Mouse (Mus musculus): ENCODE measurements around the gene Shb. TPM values are rescaled to one million over a fixed set of nuclear protein-coding genes. Genes with fewer than 3 reads are reported as not detected.

Gene Shb
- polyA plus RNA-seq, 2 experiments = 5.0 to 8.8 TPM

DNA sequence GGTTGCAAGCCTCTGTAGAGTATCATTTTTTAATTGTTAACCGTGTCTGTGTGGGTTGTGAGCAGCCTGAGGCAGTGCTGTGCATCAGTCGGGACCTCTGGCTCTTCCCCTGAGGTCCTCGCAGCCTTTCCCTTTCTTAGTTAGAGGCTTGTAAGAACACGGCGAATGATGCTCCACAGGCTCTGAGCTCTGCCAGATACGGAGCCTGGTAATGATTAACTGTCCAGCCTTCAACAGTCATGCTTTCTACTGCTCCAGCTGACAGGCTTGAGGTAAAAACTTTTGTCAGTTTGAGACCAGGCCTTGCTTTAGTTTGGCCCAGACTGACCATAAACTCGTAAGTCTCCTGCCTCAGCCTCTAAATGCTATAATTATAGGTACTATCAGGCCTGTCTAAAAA lies 127.0 kb downstream of the Shb start:
- H3K36me3 ChIP-seq (replicated peaks; ENCODE audit: control insufficient read depth, insufficient read depth, low read depth) = peaks cover 48% of the 10 kb centered on the region
- ATAC-seq (ENCODE audit: insufficient read depth) (no peak), DNase-seq (ENCODE audit: low read depth in 3 of 3, low spot score in 3 of 3) (no peak)
- peak overlapping the region in 1 of 2 experiments; percentile 7; a peak in 3 of 4 replicates for H3K4me3 ChIP-seq (ENCODE audit: insufficient read depth in 1 of 2, low read depth in 2 of 2, low read length in 2 of 2)
- H3K9me3 ChIP-seq (ENCODE audit: control insufficient read depth, low read length) = no peaks in the 10 kb centered on the region
- H3K9ac ChIP-seq (replicated peaks) = peak overlapping the region; percentile 37; the same call in 1 of the 2 replicates
- no peak for TF ChIP-seq CTCF (IDR thresholded peaks at IDR 0.05; ENCODE audit: low read depth)
- no peak for TF ChIP-seq EP300 (IDR thresholded peaks at IDR 0.05; ENCODE audit: low read depth)
- no peaks in the 10 kb centered on the region; the same call in 1 of the 2 replicates for H3K27me3 ChIP-seq (ENCODE audit: control insufficient read depth, insufficient read depth, low read length)
- 77% methylated on average over 7 of the region's 7 CpGs for WGBS (ENCODE audit: insufficient replicate concordance)
- peak overlapping the region; percentile 98 for H3K4me2 ChIP-seq (ENCODE audit: low read depth)
- H3K4me1 ChIP-seq (replicated peaks; ENCODE audit: control insufficient read depth in 2 of 2, insufficient read depth in 2 of 2, low read length in 1 of 2) = peaks cover 33 to 48% of the 10 kb centered on the region in 2 experiments
- H3K27ac ChIP-seq = peak overlapping the region; percentile 60

DNA sequence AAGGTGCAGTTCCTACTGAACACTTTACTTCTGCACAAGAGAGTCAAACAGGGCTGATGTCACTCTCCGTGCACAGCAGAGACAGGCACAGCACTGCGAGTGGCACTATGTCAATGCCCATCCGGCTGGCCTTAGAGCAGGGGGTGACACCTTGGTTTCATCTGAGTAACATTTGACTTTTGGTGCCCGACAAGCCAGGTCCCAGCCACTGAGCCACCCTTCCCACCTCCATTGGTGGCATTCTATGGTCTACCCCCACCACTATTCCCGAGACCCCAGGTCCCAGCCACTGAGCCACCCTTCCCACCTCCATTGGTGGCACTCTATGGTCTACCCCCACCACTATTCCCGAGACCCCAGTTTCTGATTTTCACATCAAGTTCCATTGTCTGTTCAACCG lies 128.2 kb downstream of the Shb start:
- no peak for TF ChIP-seq CTCF (IDR thresholded peaks at IDR 0.05; ENCODE audit: low read depth)
- no peak for TF ChIP-seq EP300 (IDR thresholded peaks at IDR 0.05; ENCODE audit: low read depth)
- no peaks in the 10 kb centered on the region for H3K27me3 ChIP-seq (ENCODE audit: control insufficient read depth, insufficient read depth, low read length)
- H3K9me3 ChIP-seq (ENCODE audit: control insufficient read depth, low read length) = no peaks in the 10 kb centered on the region
- peaks cover 33 to 46% of the 10 kb centered on the region in 2 experiments for H3K4me1 ChIP-seq (replicated peaks; ENCODE audit: control insufficient read depth in 2 of 2, insufficient read depth in 2 of 2, low read length in 1 of 2)
- peak overlapping the region; percentile 5 to 46; a peak in 3 of 4 replicates for H3K4me3 ChIP-seq (ENCODE audit: insufficient read depth in 1 of 2, low read depth in 2 of 2, low read length in 2 of 2)
- H3K9ac ChIP-seq (replicated peaks) = 0 out of 2 replicates have a peak overlapping the region, but pooled peaks have one; percentile 7
- peak overlapping the region; percentile 94 for H3K27ac ChIP-seq
- peak overlapping the region; percentile 74 for H3K4me2 ChIP-seq (ENCODE audit: low read depth)
- WGBS (ENCODE audit: insufficient replicate concordance) = 88% methylated on average over 7 of the region's 7 CpGs
- H3K36me3 ChIP-seq (replicated peaks; ENCODE audit: control insufficient read depth, insufficient read depth, low read depth) = peaks cover 61% of the 10 kb centered on the region
- ATAC-seq (ENCODE audit: insufficient read depth) = no peak
- no peak for DNase-seq (ENCODE audit: low read depth in 3 of 3, low spot score in 3 of 3)

DNA sequence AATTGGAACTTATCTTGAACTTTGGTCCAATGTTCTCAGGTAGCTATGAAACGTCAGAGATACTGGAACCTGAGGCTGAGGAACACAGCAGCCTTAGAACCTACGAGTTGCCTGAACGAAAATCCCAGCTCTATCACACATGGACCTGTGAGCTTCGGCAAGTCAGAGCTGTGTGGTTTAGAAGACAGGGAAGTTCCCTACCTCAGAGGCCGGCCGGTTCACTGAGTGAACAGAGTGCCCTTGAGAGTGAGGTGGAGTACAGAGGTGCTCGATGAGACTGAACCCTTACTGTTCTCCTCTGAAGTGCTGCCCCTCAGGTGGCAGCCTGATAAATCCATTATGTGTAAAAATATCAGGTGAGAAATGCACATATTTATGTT lies 128.8 kb downstream of the Shb start:
- Histone ChIP-seq H3K4me1 (replicated peaks; ENCODE audit: control insufficient read depth in 2 of 2, insufficient read depth in 2 of 2, low read length in 1 of 2) (peaks cover 33 to 43% of the 10 kb centered on the region in 2 experiments), H3K4me2 (ENCODE audit: low read depth) (peak overlapping the region; percentile 74), H3K27me3 (ENCODE audit: control insufficient read depth, insufficient read depth, low read length) (no peaks in the 10 kb centered on the region), H3K4me3 (ENCODE audit: insufficient read depth in 1 of 2, low read depth in 2 of 2, low read length in 2 of 2) (peak overlapping the region; percentile 38 to 46), H3K9ac (replicated peaks) (peak overlapping the region; percentile 61), H3K9me3 (ENCODE audit: control insufficient read depth, low read length) (no peaks in the 10 kb centered on the region), H3K27ac (peak overlapping the region; percentile 94), H3K36me3 (replicated peaks; ENCODE audit: control insufficient read depth, insufficient read depth, low read depth) (peaks cover 67% of the 10 kb centered on the region)
- WGBS (ENCODE audit: insufficient replicate concordance) = 35% methylated on average over 7 of the region's 7 CpGs
- TF ChIP-seq CTCF (IDR thresholded peaks at IDR 0.05; ENCODE audit: low read depth) (no peak), EP300 (IDR thresholded peaks at IDR 0.05; ENCODE audit: low read depth) (no peak)
- DNase-seq (ENCODE audit: low read depth in 3 of 3, low spot score in 3 of 3) (no peak), ATAC-seq (ENCODE audit: insufficient read depth) (no peak)

DNA sequence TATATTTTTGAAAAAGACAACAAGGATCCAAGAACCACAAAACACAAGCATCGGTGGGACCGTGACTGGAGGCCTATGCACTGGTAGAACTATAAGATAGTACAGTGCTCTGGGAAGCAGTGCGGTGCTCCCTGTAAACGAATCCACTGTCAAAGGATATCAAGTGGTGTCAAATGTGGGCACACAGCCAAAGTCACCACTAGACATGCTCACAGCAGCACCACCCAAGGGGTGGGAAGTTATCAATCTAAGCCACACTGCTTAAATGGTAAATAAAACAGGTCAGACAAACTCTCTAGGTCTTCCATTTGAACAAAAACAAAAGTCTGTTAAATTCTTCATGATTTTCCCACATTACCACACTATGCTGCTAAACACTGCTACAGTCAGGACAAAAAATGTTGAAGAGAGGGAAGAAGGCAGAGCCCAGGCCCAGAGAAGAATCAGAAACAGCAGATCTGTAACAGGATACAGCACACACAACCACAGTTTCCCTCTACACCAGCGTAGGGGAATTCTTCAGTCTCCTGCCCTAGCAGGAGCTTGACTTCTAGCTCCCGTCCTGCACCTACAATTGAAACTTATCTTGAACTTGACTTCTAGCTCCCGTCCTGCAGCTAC lies 129.3 kb downstream of the Shb start:
- H3K4me3 ChIP-seq (ENCODE audit: insufficient read depth in 1 of 2, low read depth in 2 of 2, low read length in 2 of 2) = peak overlapping the region; percentile 39 to 46
- H3K9me3 ChIP-seq (ENCODE audit: control insufficient read depth, low read length) = no peaks in the 10 kb centered on the region
- TF ChIP-seq CTCF (IDR thresholded peaks at IDR 0.05; ENCODE audit: low read depth) = 0 out of 2 replicates have a peak, but pooled peaks have one; percentile 12
- TF ChIP-seq EP300 (IDR thresholded peaks at IDR 0.05; ENCODE audit: low read depth) = peak; percentile 66
- H3K27me3 ChIP-seq (ENCODE audit: control insufficient read depth, insufficient read depth, low read length) = no peaks in the 10 kb centered on the region
- peak overlapping the region; percentile 74 for H3K4me2 ChIP-seq (ENCODE audit: low read depth)
- H3K9ac ChIP-seq (replicated peaks) = peak overlapping the region; percentile 61
- 10% methylated on average over 7 of the region's 7 CpGs for WGBS (ENCODE audit: insufficient replicate concordance)
- H3K36me3 ChIP-seq (replicated peaks; ENCODE audit: control insufficient read depth, insufficient read depth, low read depth) = peaks cover 72% of the 10 kb centered on the region
- peaks cover 33 to 43% of the 10 kb centered on the region in 2 experiments for H3K4me1 ChIP-seq (replicated peaks; ENCODE audit: control insufficient read depth in 2 of 2, insufficient read depth in 2 of 2, low read length in 1 of 2)
- peak; percentile 85 for ATAC-seq (ENCODE audit: insufficient read depth)
- peak; percentile 73 to 78 (median 75) for DNase-seq (ENCODE audit: low read depth in 3 of 3, low spot score in 3 of 3)
- peak overlapping the region; percentile 94 for H3K27ac ChIP-seq

DNA sequence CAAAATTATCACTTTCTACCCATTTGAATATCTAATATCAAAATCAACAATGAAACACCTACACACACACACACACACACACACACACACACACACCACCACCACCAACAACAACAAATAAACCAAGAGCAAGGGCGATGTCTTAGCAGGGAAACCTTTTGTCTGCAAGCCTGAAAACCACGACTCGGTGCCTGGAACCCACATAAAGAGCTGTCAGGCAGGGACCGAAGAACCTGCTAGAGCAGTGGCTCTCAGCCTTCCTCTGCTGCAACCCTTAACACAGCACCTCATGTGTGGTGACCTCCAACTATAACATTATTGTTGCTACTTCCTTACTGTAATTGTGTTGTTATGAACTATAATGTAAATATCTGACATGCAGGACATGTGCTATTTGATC lies 130.0 kb downstream of the Shb start:
- no peaks in the 10 kb centered on the region for H3K9me3 ChIP-seq (ENCODE audit: control insufficient read depth, low read length)
- peaks cover 31 to 40% of the 10 kb centered on the region in 2 experiments for H3K4me1 ChIP-seq (replicated peaks; ENCODE audit: control insufficient read depth in 2 of 2, insufficient read depth in 2 of 2, low read length in 1 of 2)
- H3K27ac ChIP-seq = peak overlapping the region; percentile 94
- H3K9ac ChIP-seq (replicated peaks) = peak overlapping the region; percentile 48
- ATAC-seq (ENCODE audit: insufficient read depth) (no peak), DNase-seq (ENCODE audit: low read depth in 3 of 3, low spot score in 3 of 3) (no peak)
- H3K4me2 ChIP-seq (ENCODE audit: low read depth) = peak overlapping the region; percentile 74
- TF ChIP-seq EP300 (IDR thresholded peaks at IDR 0.05; ENCODE audit: low read depth) (no peak), CTCF (IDR thresholded peaks at IDR 0.05; ENCODE audit: low read depth) (no peak)
- peaks cover 79% of the 10 kb centered on the region for H3K36me3 ChIP-seq (replicated peaks; ENCODE audit: control insufficient read depth, insufficient read depth, low read depth)
- H3K4me3 ChIP-seq (ENCODE audit: insufficient read depth in 1 of 2, low read depth in 2 of 2, low read length in 2 of 2) = peak overlapping the region; percentile 39 to 46
- WGBS (ENCODE audit: insufficient replicate concordance) = 75% methylated on average over 4 of the region's 4 CpGs
- H3K27me3 ChIP-seq (ENCODE audit: control insufficient read depth, insufficient read depth, low read length) = no peaks in the 10 kb centered on the region
